Mouse (Mus musculus): ENCODE data around the gene Mrpl44. TPM values are rescaled to one million over a fixed set of nuclear protein-coding genes. Genes with fewer than 3 reads are reported as not detected.
A peak's percentile ranks its signal among the peaks of the same experiment; 100 is the strongest.

The Mrpl44 gene
- total RNA-seq (2017): 14.5 and 15.8 TPM in 2 replicates

GRCm38 (mm10) chr1:79775927-79776458 is at the start of gene Mrpl44, which contains the start of gene Wdfy1:
Gene Mrpl44, plus strand, starts transcription at chr1:79776018.
Gene Wdfy1, minus strand, starts transcription at chr1:79776143.
- peak; percentile 99 for ATAC-seq (ENCODE audit: extremely low read depth, insufficient number of reproducible peaks, low FRiP score, poor library complexity, severe bottlenecking)

DNA sequence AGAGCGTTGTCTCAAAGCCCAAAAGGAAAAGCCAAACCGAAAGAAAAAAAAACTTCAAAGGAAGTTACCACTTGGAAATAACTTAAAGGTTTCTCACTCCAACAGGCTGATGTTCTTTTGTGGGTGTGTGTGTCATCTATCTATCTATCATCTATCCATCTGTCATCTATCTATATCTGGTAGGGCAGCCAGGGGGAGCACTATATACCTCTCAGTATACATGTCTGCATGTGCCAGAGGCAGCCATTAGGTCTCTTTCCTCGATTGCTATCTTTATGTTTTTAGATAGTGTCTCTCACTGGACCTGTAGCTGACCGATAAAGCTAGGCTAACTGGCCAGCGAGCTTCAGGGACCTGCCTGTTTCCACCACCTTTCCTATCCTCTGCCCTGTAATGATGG is 41.0 kb upstream of the Mrpl44 start:
- ATAC-seq (ENCODE audit: extremely low read depth, insufficient number of reproducible peaks, low FRiP score, poor library complexity, severe bottlenecking): peak; percentile 60; the same call in 1 of the 2 replicates

DNA sequence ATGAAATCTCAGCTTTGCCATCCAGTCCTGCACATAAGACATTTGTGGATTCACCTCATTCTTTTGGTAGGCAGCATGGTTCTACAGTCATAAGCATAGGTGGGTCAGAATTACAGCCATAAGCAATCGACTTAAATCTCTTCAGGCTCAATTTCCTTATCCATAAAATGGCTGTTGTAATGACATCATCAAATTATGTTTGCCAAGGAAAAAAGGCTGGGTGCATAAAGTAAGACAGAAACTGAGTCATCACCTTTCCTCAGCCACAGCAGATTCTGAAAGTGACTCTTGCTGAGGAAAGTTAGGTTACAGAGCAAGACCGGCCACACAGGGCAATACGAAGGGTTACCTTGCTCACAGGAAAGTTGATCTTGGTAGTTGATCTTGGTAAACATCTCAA is 39.4 kb upstream of the Mrpl44 start:
- no peak for ATAC-seq (ENCODE audit: extremely low read depth, insufficient number of reproducible peaks, low FRiP score, poor library complexity, severe bottlenecking)

- no peak for ATAC-seq (ENCODE audit: extremely low read depth, insufficient number of reproducible peaks, low FRiP score, poor library complexity, severe bottlenecking)
Observed at GRCm38 (mm10) chr1:79739726-79740125, 36.1 kb upstream of the Mrpl44 start.

DNA sequence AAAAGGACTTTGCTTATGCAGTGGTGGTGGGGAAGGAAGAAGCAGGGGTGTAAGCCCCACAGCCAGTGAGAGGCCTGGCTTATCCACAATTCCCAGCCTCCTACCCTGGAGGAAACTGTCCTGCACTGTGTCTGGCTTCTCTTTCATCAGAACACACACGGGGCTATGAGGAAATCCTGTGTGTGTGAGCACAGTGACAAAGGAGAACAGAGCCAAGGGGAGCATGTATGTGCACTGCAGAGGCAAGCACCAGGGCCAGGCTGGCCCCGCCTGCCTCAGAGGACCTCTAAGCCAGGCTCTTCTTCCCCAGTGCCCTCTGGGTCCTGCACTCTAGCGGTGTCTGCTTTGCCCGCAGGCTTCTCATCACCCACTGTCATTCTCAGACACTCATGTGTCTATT is 34.8 kb upstream of the Mrpl44 start:
- peak; percentile 83 for ATAC-seq (ENCODE audit: extremely low read depth, insufficient number of reproducible peaks, low FRiP score, poor library complexity, severe bottlenecking)

GRCm38 (mm10) chr1:79742949-79743348 is 32.9 kb upstream of the Mrpl44 start:
- ATAC-seq (ENCODE audit: extremely low read depth, insufficient number of reproducible peaks, low FRiP score, poor library complexity, severe bottlenecking): no peak

- ATAC-seq (ENCODE audit: extremely low read depth, insufficient number of reproducible peaks, low FRiP score, poor library complexity, severe bottlenecking): no peak
Observed at GRCm38 (mm10) chr1:79743385-79743784, 32.4 kb upstream of the Mrpl44 start.

DNA sequence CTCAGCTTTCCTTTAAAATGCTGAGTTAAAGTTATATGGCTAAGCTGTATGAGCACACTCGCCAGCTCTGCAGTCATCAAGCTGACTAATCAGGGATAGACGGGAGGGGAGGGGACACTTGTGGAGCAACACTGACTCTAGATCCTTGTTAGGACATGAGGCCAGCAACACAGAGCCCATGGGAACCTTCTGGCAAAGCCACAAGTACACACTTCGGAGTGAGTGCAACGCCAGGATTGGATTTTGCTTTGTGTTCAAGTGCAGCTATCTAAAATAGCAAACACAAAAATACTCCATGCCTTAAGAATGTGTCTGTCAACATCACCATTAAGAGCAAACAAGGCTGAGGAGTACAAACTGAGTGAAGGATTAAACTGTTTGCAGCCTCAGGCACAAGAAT is 29.8 kb upstream of the Mrpl44 start:
- no peak for ATAC-seq (ENCODE audit: extremely low read depth, insufficient number of reproducible peaks, low FRiP score, poor library complexity, severe bottlenecking)

GRCm38 (mm10) chr1:79751186-79751585 is 24.6 kb upstream of the Mrpl44 start:
- no peak for ATAC-seq (ENCODE audit: extremely low read depth, insufficient number of reproducible peaks, low FRiP score, poor library complexity, severe bottlenecking)

- peak; percentile 80 for ATAC-seq (ENCODE audit: extremely low read depth, insufficient number of reproducible peaks, low FRiP score, poor library complexity, severe bottlenecking)
Observed at GRCm38 (mm10) chr1:79752015-79752695, 23.7 kb upstream of the Mrpl44 start.

- ATAC-seq (ENCODE audit: extremely low read depth, insufficient number of reproducible peaks, low FRiP score, poor library complexity, severe bottlenecking): no peak
Observed at GRCm38 (mm10) chr1:79752714-79753340, 23.0 kb upstream of the Mrpl44 start.

GRCm38 (mm10) chr1:79753456-79753855 is 22.4 kb upstream of the Mrpl44 start:
- no peak for ATAC-seq (ENCODE audit: extremely low read depth, insufficient number of reproducible peaks, low FRiP score, poor library complexity, severe bottlenecking)

- ATAC-seq (ENCODE audit: extremely low read depth, insufficient number of reproducible peaks, low FRiP score, poor library complexity, severe bottlenecking): no peak
Observed at GRCm38 (mm10) chr1:79754936-79755335, 20.9 kb upstream of the Mrpl44 start.

DNA sequence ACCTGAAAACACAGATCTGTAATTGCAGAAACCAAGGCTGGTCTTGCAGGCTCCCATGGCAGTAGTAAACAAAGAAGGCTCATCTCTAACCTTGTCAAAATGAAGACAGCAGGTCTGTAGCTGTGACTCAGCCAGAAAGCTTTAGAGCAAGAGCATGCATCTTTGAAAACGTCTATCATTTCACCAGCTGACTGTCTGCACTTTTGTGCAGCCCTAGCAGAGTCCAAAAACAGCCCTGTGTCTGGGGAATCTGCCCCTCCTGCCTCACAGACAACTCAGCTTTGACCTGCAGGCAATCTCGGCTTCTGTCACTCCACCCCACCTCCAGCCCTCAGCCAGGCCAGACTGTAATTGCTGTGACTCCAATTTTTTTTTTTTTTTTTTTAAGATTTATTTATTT is 20.4 kb upstream of the Mrpl44 start:
- no peak for ATAC-seq (ENCODE audit: extremely low read depth, insufficient number of reproducible peaks, low FRiP score, poor library complexity, severe bottlenecking)

- ATAC-seq (ENCODE audit: extremely low read depth, insufficient number of reproducible peaks, low FRiP score, poor library complexity, severe bottlenecking): no peak
Observed at GRCm38 (mm10) chr1:79756417-79756816, 19.4 kb upstream of the Mrpl44 start.

DNA sequence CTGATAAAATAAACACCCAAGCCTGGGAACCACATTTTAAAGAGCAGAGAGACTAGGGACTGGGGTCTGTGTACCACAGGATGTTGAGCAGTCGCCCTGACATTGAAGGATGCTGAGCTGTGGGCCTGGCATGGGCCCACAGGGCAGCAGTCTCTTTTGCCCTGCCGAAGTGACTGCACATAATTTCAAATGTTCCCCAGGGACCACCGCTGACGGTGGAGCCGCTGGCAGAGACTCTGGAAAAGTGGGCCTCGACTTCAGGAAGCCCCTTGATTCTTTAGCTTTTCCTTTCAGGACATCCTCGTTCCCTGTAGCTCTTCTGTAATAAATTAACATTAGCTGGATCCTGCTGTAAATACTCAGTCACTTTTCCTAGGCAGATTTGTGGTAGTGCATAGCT is 18.7 kb upstream of the Mrpl44 start:
- ATAC-seq (ENCODE audit: extremely low read depth, insufficient number of reproducible peaks, low FRiP score, poor library complexity, severe bottlenecking): no peak

DNA sequence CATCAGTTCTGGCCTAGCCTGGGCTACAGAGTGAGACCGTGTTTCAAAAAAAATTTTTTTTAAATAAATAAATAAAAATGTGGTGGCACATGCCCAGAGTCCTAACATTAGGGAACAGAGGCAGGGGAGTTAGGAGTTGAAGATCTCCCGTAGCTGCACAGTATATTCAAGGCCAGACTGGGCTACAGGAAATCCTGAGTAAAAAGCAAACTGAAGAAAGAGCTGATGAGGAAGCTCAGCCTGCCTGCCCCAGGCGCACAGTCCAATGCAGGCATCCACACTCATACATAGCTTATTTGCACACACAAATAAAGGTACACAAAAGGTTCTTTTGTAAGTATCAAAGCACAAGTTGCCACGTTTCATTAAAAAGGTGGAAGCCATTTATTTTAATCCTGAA is 18.2 kb upstream of the Mrpl44 start:
- ATAC-seq (ENCODE audit: extremely low read depth, insufficient number of reproducible peaks, low FRiP score, poor library complexity, severe bottlenecking): no peak

DNA sequence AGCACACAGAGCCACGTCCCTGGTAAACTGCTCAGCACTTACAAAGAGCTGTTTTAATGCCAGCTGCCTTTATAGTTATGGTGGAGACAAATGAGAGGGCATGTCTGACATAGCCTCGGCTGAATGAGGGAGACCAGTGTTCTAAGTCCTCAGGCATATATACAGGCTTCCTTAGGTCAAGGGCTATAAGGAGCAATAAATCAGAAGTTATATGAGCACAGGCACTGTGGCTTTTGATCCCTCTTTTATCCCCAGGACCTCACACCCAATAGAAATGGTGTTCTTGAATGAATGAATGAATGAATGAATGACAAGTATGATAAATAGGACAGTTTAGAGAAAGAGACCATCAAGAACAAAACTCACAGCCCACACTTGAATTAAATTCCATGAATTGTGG is 16.8 kb upstream of the Mrpl44 start:
- no peak for ATAC-seq (ENCODE audit: extremely low read depth, insufficient number of reproducible peaks, low FRiP score, poor library complexity, severe bottlenecking)

DNA sequence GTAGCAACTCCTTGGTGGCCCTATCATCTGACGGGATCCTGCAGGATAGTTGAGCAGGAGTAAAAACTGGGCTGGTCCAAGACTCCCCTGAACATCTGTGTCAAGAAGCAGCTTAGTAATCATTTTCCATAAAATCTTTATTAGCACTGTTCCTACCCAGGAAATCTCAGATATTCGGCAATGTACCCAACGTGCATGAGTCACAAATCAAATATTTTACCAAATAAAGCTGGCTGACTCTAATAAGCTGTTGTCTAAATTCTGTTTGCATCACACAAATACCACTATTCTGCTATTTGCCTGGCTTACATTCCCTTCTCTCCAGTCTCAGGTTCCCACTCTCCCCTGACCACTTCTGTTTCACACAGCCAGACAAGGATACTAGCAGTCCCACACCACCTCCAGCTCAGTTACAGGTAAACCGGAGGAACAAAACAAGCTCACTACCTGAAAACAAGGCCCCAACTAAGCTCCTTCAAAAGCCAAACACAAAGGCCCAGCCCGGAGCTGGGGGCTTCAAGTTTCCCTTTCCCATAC is 16.3 kb upstream of the Mrpl44 start:
- no peak for ATAC-seq (ENCODE audit: extremely low read depth, insufficient number of reproducible peaks, low FRiP score, poor library complexity, severe bottlenecking)

DNA sequence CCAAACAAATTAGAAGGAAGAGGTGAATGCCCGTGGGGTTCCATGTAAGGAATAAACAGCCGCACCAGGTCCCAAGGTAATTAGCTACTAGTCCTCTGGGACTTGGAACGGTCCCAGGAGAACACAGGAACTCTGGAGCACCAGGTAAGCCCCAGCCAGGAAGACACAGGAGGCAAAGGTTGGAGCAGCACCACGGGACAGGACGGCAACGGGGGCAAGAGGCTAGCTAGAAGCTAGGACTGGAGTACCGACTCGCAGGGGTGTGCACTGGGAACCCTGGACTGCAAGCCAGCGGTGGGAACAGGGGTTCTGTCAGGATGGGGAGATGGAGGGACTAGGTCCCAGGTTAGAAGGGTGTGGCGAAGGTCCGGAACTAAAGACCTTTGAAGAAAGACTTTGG is 15.2 kb upstream of the Mrpl44 start:
- no peak for ATAC-seq (ENCODE audit: extremely low read depth, insufficient number of reproducible peaks, low FRiP score, poor library complexity, severe bottlenecking)

All from neutrophil, adult 5-6 weeks (primary cell).